Comparison of ENCODE assay signal across 8 mouse cellular contexts in genomic region chr6:3763171-3763967, GRCm38 (mm10). TPM values are rescaled to one million over a fixed set of nuclear protein-coding genes. Genes with fewer than 3 reads are reported as not detected.
DNase-seq lines count a peak whose midpoint lies in the region; ATAC-seq and TF ChIP-seq lines count a peak whose summit lies in the region.

No protein-coding gene starts in this region.

- H3K4me2 ChIP-seq in lung, embryonic 16.5 days (ENCODE audit: low read depth, low read length), result peak overlapping the region; percentile 86
- peak overlapping the region; percentile 89 for H3K4me2 ChIP-seq in forebrain, embryonic 14.5 days (ENCODE audit: low read length)
- H3K4me2 ChIP-seq in limb, embryonic 13.5 days (replicated peaks), result peak overlapping the region; percentile 96

- ATAC-seq in lung, embryonic 16.5 days (ENCODE audit: low read depth), result peak; percentile 51; the same call in 1 of the 2 replicates
- peak; percentile 48 for ATAC-seq in forebrain, embryonic 14.5 days
- ATAC-seq in limb, embryonic 13.5 days (ENCODE audit: low FRiP score, low read depth), result peak; percentile 69

- no peak for TF ChIP-seq POLR2A in cerebellum, adult 2 months (IDR thresholded peaks at IDR 0.05; ENCODE audit: borderline replicate concordance, insufficient read depth, low read length)

- peak overlapping the region; percentile 47 for H3K4me3 ChIP-seq in lung, embryonic 16.5 days (ENCODE audit: low read length)
- H3K4me3 ChIP-seq in forebrain, embryonic 14.5 days (ENCODE audit: low read depth, low read length), result peak overlapping the region; percentile 47
- peak overlapping the region; percentile 55 for H3K4me3 ChIP-seq in limb, embryonic 13.5 days
- H3K4me3 ChIP-seq in cerebellum, adult 2 months (replicated peaks; ENCODE audit: insufficient read depth, low read depth, low read length), result no peak overlapping the region

- intact Hi-C loops in left cerebral cortex, postnatal 14 days (cut with DNase I), result no loop called here

- H3K27ac ChIP-seq in lung, embryonic 16.5 days (ENCODE audit: low read length), result no peak overlapping the region
- H3K27ac ChIP-seq in forebrain, embryonic 14.5 days (ENCODE audit: low read depth, low read length), result no peak overlapping the region
- no peak overlapping the region for H3K27ac ChIP-seq in limb, embryonic 13.5 days
- no peak overlapping the region for H3K27ac ChIP-seq in cerebellum, adult 2 months (ENCODE audit: insufficient read depth, low read length)

- peaks cover 37% of the 10 kb centered on the region for H3K27me3 ChIP-seq in lung, embryonic 16.5 days (ENCODE audit: control insufficient read depth, insufficient read depth, low read depth, low read length)
- peaks cover 34% of the 10 kb centered on the region for H3K27me3 ChIP-seq in forebrain, embryonic 14.5 days (replicated peaks; ENCODE audit: control insufficient read depth, insufficient read depth, low read length)
- H3K27me3 ChIP-seq in limb, embryonic 13.5 days, result peaks cover 55% of the 10 kb centered on the region
- no peaks in the 10 kb centered on the region for H3K27me3 ChIP-seq in cerebellum, adult 2 months (ENCODE audit: control insufficient read depth, insufficient read depth, low read length)

- WGBS in lung, embryonic 16.5 days, result under 1% methylated on average over 38 of the region's 39 CpGs
- under 1% methylated on average over 39 of the region's 39 CpGs for WGBS in forebrain, embryonic 14.5 days
- 1% methylated on average over 38 of the region's 39 CpGs for WGBS in limb, embryonic 13.5 days
- 2% methylated on average over 39 of the region's 39 CpGs for WGBS in cerebellum, adult 2 months

- H3K9me3 ChIP-seq in lung, embryonic 16.5 days (ENCODE audit: control insufficient read depth, low read length), result no peaks in the 10 kb centered on the region
- H3K9me3 ChIP-seq in forebrain, embryonic 14.5 days (replicated peaks; ENCODE audit: control insufficient read depth, low read length), result no peaks in the 10 kb centered on the region
- no peaks in the 10 kb centered on the region for H3K9me3 ChIP-seq in limb, embryonic 13.5 days

- H3K9ac ChIP-seq in lung, embryonic 16.5 days (ENCODE audit: low read length), result peak overlapping the region; percentile 5; the same call in 1 of the 2 replicates
- peak overlapping the region; percentile 45; the same call in 1 of the 2 replicates for H3K9ac ChIP-seq in forebrain, embryonic 14.5 days (ENCODE audit: low read length)
- H3K9ac ChIP-seq in limb, embryonic 13.5 days, result peak overlapping the region; percentile 50; the same call in 1 of the 2 replicates

- H3K4me1 ChIP-seq in lung, embryonic 16.5 days (replicated peaks; ENCODE audit: control insufficient read depth, insufficient read depth, low read length), result peaks cover 6% of the 10 kb centered on the region
- H3K4me1 ChIP-seq in forebrain, embryonic 14.5 days (ENCODE audit: control insufficient read depth, insufficient read depth, low read length), result no peaks in the 10 kb centered on the region
- H3K4me1 ChIP-seq in limb, embryonic 13.5 days, result peaks cover 8% of the 10 kb centered on the region; the same call in 1 of the 2 replicates
- H3K4me1 ChIP-seq in cerebellum, adult 2 months (ENCODE audit: control insufficient read depth, insufficient read depth, low read length), result no peaks in the 10 kb centered on the region

- H3K36me3 ChIP-seq in lung, embryonic 16.5 days (ENCODE audit: control insufficient read depth, insufficient read depth, low read length), result no peaks in the 10 kb centered on the region
- no peaks in the 10 kb centered on the region for H3K36me3 ChIP-seq in forebrain, embryonic 14.5 days (ENCODE audit: control insufficient read depth, insufficient read depth, low read length)
- H3K36me3 ChIP-seq in limb, embryonic 13.5 days, result no peaks in the 10 kb centered on the region

- no peak for DNase-seq in lung, postnatal 10 days
- DNase-seq in forebrain, embryonic 14.5 days (ENCODE audit: low spot score), result peak; percentile 44
- DNase-seq in retina, postnatal 1 day, result peak; percentile 48
- DNase-seq in cerebellum, adult 2 months, result no peak
- DNase-seq in left cerebral cortex, postnatal 14 days (ENCODE audit: low spot score in 2 of 2), result no peak
- no peak for DNase-seq in spleen, postnatal 36 days (ENCODE audit: low spot score in 2 of 2)

- no peak for TF ChIP-seq CTCF in cerebellum, adult 2 months (IDR thresholded peaks at IDR 0.05; ENCODE audit: borderline replicate concordance, insufficient read depth, low read depth, low read length)

RNA-seq across cellular contexts. Expression of gene Calcr, which starts 1.1 kb away (rescaled TPM):
- polyA plus RNA-seq in lung, embryonic 16.5 days (2015; fragmentation: Nextera tagmentation; extraction: Ambion mirVana), result 0.13 and 0.19 TPM in 2 replicates
- polyA plus RNA-seq in forebrain, embryonic 14.5 days (2014; fragmentation: Nextera tagmentation; extraction: Ambion mirVana), result 3.9 and 4.2 TPM in 2 replicates
- 0.09 and 0.11 TPM in 2 replicates for polyA plus RNA-seq in limb, embryonic 13.5 days (2015; fragmentation: Nextera tagmentation; extraction: Ambion mirVana)
- polyA plus RNA-seq in cerebellum, adult 2 months (2012; rRNA removed), result 0.86 and 0.93 TPM in 2 replicates
- total RNA-seq in left cerebral cortex, postnatal 14 days (2021), result under 1 TPM in 1 of 2 experiments, not detected in 1; 0.30 TPM

Comparison
In these comparisons a context has a peak if more than half of its experiments do, and no peak if none do; other contexts are left out.
1. DNase-seq: peak in forebrain, embryonic 14.5 days (single experiment) and retina, postnatal 1 day (single experiment); none in lung, postnatal 10 days (single experiment), cerebellum, adult 2 months (0 of 2), left cerebral cortex, postnatal 14 days (0 of 2) and spleen, postnatal 36 days (0 of 2).
2. Peak in every context shown above with its lines, with median percentiles within 50 percentile points of each other: ATAC-seq, H3K4me2 ChIP-seq and H3K9ac ChIP-seq.